Mouse (Mus musculus): Measurements from ENCODE around the gene Nt5c2.

DNA sequence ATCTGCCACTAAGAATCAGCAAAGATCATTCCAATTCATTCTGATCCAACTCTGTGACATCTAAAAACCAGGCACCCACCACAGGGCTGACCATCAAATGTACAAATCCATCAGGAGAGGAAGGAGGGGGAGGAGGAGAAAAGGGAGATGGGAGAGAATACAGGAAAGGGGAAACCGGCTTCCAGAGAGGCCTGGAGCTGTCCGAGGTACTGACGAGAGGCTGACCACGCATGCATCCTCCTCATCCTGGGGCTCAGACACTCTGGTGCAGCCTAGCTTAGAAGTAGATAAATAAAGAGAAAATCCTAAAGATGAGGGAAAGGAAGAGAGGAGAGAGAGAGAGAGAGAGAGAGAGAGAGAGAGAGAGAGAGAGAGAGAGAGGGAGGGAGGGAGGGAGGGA, 8.6 kb downstream of the Nt5c2 start:
- TF ChIP-seq POLR2A (IDR thresholded peaks at IDR 0.05; ENCODE audit: extremely low read depth, insufficient read depth, low read length) (no peak), CTCF (IDR thresholded peaks at IDR 0.05; ENCODE audit: extremely low read depth, insufficient read depth, low read length) (no peak)
